Mouse (Mus musculus): ENCODE results near the gene Gpc1. TPM values are rescaled to one million over a fixed set of nuclear protein-coding genes. Genes with fewer than 3 reads are reported as not detected.

Gpc1 gene
- total RNA-seq, 1 experiment from 2014 or later, result 25.2 TPM

DNA sequence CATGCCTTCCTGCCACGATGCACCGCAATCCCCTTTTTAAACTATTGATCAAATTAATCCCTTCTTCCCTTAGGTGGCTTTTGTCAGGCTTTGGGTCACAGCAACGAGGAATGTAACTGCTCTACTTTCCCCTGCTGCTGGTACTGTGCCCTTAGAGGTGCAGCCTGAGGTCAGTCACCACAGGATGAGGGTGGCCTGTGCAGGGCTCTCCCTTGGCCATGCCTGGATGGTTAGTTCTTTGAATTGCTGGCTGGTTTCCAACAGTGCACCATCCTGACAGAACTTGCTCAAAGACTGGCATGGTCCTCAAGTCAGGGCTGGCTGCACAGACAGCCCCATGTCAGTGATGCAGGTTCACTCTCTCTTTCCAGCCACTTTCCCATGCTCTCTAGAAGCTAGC lies 42.6 kb downstream of the Gpc1 start:
- ATAC-seq (replicated peaks; ENCODE audit: insufficient number of reproducible peaks, low FRiP score, low TSS enrichment, poor library complexity, severe bottlenecking), result no peak

- ATAC-seq (replicated peaks; ENCODE audit: insufficient number of reproducible peaks, low FRiP score, low TSS enrichment, poor library complexity, severe bottlenecking), result no peak
These were observed 44.1 kb downstream of the Gpc1 start for GRCm38 (mm10) chr1:92875360-92876111.

GRCm38 (mm10) chr1:92877431-92877978 lies 46.1 kb downstream of the Gpc1 start:
- no peak for ATAC-seq (replicated peaks; ENCODE audit: insufficient number of reproducible peaks, low FRiP score, low TSS enrichment, poor library complexity, severe bottlenecking)

DNA sequence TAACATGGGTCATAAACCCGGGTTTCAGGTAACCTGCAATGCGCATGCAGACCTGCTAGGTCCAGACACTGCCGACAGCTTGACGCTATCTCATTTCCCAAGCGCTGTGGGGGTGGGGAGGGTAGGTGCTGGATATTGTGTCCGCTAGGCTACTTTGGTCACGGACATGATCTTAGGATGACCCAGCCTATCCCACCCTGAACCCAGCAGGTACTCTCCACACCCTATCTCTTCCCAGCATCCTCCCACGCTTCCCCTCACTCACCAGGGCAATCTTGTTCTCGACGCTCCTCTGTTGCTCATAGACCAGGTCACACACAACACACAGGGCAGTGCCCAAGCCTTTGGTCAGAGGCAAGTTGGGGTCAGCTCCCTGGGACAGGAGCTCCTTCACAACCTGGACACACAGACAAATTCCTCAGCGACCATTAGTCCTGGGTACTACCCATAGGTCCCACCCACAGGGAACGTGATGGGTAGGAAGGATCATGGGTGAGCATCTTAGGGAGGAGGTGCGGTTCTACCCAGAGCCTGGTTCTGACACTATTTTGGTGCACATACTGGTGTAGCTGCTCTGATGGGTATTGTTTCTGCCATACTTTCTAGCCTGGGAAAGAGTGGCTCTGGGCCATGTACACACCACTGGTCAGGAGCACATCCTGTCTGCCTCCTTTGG lies 46.8 kb downstream of the Gpc1 start:
- ATAC-seq (replicated peaks; ENCODE audit: insufficient number of reproducible peaks, low FRiP score, low TSS enrichment, poor library complexity, severe bottlenecking), result no peak

GRCm38 (mm10) chr1:92879266-92879665 lies 47.8 kb downstream of the Gpc1 start:
- ATAC-seq (replicated peaks; ENCODE audit: insufficient number of reproducible peaks, low FRiP score, low TSS enrichment, poor library complexity, severe bottlenecking), result no peak

DNA sequence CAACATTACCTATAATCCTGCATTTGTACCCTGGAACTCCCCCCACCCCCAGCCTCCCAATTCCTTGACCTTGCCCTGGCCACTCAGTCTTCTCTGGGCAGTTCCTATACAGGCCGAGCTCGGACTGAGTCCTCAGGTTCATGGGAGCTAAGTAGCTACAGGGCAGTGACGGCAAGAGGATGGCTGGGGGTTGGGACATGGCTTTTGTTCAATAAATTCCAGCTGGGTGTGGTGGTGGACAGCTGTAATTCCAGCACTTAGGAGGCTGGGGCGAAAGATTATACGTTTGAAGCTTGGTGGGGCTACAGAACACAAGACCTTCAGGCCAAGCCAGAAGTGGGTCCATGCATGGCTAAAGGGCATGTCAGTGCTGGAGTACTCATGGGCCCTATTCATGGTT lies 48.7 kb downstream of the Gpc1 start:
- ATAC-seq (replicated peaks; ENCODE audit: insufficient number of reproducible peaks, low FRiP score, low TSS enrichment, poor library complexity, severe bottlenecking), result 0 out of 2 replicates have a peak, but pooled peaks have one; percentile 22

DNA sequence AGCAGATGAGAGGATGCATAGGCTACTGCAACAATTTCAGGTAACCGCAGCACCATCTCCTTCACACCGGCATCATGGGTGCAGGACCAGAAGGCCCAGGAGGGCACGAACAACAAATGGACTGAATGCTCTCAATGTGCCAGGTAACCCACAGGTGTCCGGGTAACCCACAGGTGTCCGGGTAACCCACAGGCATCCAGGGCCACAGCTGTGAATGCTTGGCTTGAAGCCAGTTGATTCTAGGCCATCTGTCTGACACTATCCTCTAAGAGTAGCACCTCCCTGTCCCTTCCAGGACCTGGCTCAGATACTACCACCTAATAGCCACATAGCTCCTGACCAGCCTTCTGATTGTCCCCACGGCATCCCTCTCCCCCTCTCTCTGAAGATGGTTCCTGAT lies 50.5 kb downstream of the Gpc1 start:
- no peak for ATAC-seq (replicated peaks; ENCODE audit: insufficient number of reproducible peaks, low FRiP score, low TSS enrichment, poor library complexity, severe bottlenecking)

DNA sequence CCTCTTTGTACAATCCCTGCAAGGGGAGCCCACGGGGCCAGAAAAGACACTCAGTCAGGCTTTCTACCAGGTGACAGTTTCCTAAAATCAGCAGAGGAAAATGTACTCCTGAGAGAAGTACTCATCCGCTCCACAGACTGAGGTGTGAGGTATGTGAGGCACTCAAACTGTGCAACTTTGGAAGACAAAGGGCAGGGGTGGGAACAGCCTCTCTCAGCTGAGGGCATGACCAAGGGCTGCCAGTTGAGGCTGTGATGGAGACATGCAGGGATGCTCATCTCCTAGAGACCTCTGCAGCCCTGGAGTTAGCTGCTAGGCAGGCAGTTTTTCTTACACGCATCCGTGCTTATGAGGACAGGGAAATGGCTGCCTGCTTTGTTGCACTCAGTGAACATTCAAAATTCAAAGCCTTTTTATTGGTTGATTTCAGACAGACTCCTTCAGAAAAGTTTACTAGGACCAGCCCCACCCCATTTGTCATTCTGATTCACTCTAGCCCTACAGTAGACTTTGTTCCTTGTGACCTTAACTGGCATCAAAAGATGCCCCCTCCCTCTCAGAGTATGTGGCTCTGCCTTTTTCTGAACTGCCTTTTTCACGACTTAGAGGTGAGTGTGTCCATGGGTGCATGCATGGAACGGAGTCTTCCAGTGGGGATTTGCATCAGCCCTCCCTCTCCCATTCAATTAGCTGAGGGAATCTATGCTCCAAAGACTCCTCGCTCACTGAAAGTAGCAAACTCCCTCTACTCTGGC lies 57.6 kb downstream of the Gpc1 start:
- ATAC-seq (replicated peaks; ENCODE audit: insufficient number of reproducible peaks, low FRiP score, low TSS enrichment, poor library complexity, severe bottlenecking), result no peak

DNA sequence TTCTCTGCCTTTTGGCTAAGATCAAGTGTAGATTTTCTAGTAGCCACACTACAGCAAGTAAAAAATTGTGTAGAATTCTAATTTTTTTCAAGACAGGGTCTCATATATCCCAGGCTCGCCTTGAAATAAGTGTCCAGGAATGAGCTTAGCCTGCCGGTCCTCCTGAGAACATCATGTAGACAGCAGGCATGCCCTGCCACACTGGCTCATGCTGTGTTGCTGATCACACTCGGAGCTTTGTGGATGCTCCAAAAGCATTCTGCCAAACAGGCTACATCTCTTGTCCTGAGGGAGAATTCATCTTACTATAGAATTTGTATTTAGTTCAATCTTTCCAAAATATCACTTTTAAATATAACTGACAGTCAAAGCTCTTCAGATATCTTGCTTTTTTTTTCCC lies 61.3 kb downstream of the Gpc1 start:
- no peak for ATAC-seq (replicated peaks; ENCODE audit: insufficient number of reproducible peaks, low FRiP score, low TSS enrichment, poor library complexity, severe bottlenecking)

GRCm38 (mm10) chr1:92893896-92894295 lies 62.5 kb downstream of the Gpc1 start:
- no peak for ATAC-seq (replicated peaks; ENCODE audit: insufficient number of reproducible peaks, low FRiP score, low TSS enrichment, poor library complexity, severe bottlenecking)

DNA sequence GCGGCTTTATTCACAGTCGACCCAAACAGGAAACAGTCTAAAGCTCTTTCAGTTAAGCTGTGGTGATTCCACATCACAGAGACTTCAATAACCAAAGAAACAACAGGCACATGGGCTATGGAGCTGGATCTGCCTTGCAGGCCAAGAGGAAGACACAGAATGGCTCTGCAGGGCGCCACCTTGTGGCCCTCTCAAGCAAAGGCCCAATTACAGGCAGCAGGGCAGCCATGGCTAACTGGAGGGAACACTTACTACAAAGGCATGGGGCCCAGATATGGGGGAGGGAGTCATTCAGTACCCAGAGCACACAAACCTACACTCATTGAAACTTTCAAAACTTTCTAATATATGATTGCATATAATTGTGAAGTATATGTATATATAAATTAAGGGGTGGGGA lies 63.6 kb downstream of the Gpc1 start:
- ATAC-seq (replicated peaks; ENCODE audit: insufficient number of reproducible peaks, low FRiP score, low TSS enrichment, poor library complexity, severe bottlenecking), result peak; percentile 89

DNA sequence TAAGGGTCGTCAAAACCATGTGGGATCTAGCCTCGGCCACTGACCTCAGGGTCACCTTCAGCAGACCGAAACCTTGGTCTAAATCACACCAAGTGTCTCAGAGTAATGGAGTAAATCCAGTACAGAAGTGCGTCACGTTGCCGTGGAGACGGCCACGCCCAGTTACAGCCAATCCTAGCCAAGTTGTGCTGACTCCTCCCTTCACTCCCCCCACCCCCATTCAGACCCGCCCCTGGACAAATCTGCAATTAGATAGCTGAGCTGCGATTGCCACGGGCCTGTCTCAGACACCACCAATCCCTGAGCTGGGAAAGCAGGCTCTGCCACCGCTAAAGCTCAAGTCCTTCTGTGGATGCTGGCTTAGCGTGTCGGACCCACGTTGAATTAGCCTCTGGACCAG lies 71.3 kb downstream of the Gpc1 start, which contains the start of gene Ankmy1:
Ankmy1 (minus strand) TSS at position 121 of the 400 bp plus-strand sequence.
- ATAC-seq (replicated peaks; ENCODE audit: insufficient number of reproducible peaks, low FRiP score, low TSS enrichment, poor library complexity, severe bottlenecking), result no peak

DNA sequence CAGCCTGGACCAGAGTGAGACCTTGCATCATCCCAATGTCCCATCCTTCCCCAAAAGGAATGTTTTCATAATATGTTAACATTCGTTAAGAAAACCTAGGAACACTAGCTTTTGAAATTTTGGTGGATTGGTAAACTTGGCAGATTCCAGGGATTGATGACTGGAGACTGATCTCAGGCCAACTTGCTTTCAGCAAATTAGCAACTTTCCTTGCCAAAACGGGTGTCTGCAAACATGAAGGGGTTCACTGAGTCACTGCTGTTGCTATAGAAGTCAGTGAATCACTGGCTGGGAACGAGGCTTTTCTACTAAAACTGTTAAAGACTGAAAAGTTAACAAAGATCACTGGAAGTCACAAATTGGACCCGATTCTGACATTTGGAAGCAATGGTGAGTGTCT lies 72.2 kb downstream of the Gpc1 start:
- ATAC-seq (replicated peaks; ENCODE audit: insufficient number of reproducible peaks, low FRiP score, low TSS enrichment, poor library complexity, severe bottlenecking), result no peak

DNA sequence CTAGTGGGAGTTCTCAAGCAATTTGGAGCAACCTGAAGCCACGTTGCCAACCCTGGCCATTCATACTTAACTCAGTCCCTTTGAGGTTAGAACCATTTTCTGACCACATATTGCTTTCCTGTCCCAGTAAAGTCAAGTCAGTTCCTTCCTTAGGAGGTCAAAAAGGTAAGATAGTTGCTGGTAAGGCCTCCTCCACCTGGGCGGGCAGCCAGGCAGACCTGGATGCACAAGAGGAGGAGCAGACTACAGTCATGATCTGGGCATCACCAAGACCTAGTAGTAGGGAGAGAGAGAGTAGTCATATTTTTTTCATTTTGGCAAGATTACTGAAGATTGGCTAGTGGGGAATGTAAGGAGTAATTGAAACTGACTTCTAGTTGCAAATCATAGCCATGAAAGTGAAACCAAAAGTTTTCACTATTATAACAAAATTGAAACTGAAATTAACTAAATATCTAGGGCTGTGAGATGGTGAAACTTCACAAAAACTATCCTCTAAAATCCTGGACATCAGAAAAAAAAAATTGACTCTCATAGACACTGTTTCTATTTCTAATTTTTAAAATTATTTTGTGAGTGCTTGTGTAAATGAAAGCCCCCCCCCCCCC lies 74.4 kb downstream of the Gpc1 start:
- no peak for ATAC-seq (replicated peaks; ENCODE audit: insufficient number of reproducible peaks, low FRiP score, low TSS enrichment, poor library complexity, severe bottlenecking)

GRCm38 (mm10) chr1:92906779-92907631 lies 75.6 kb downstream of the Gpc1 start, which contains the start of gene Dusp28:
Gene Dusp28, plus strand, starts transcription at chr1:92906981.
- peak; percentile 83 for ATAC-seq (replicated peaks; ENCODE audit: insufficient number of reproducible peaks, low FRiP score, low TSS enrichment, poor library complexity, severe bottlenecking)

GRCm38 (mm10) chr1:92907632-92908360 lies 76.4 kb downstream of the Gpc1 start:
- ATAC-seq (replicated peaks; ENCODE audit: insufficient number of reproducible peaks, low FRiP score, low TSS enrichment, poor library complexity, severe bottlenecking), result no peak; the same call in 1 of the 2 replicates

GRCm38 (mm10) chr1:92908664-92909063 lies 77.2 kb downstream of the Gpc1 start:
- ATAC-seq (replicated peaks; ENCODE audit: insufficient number of reproducible peaks, low FRiP score, low TSS enrichment, poor library complexity, severe bottlenecking), result no peak

All from monocyte, adult 5-6 weeks (primary cell).